In genomic region chr1:178396383-178396782, GRCm38 (mm10) we compare ENCODE assay signal across 9 mouse cellular contexts. TPM values are rescaled to one million over a fixed set of nuclear protein-coding genes. Genes with fewer than 3 reads are reported as not detected.
A peak's percentile ranks its signal among the peaks of the same experiment; 100 is the strongest.
DNase-seq lines count a peak whose midpoint lies in the region; ATAC-seq and TF ChIP-seq lines count a peak whose summit lies in the region.
"Had no signal": no experiment of that assay in that cellular context is flagged by ENCODE, and none has a peak within 500 bp of the region (broad histone marks: within the 10 kb centered on the region; RNA-seq: fewer than 3 reads in every experiment).

No protein-coding gene starts in this region.

- H3K9ac ChIP-seq in midbrain, postnatal 0 days (replicated peaks; ENCODE audit: low read length, poor library complexity, severe bottlenecking): no peak overlapping the region
- H3K9ac ChIP-seq in midbrain, embryonic 11.5 days (ENCODE audit: low read length): no peak overlapping the region
- H3K9ac ChIP-seq in stomach, postnatal 0 days (ENCODE audit: low read length): no peak overlapping the region
- H3K9ac ChIP-seq in midbrain, embryonic 16.5 days (ENCODE audit: low read depth, low read length): no peak overlapping the region
- H3K9ac ChIP-seq: hindbrain, embryonic 14.5 days; liver, embryonic 15.5 days had no signal

- no peak overlapping the region for H3K4me3 ChIP-seq in midbrain, postnatal 0 days (ENCODE audit: low read depth, low read length)
- no peak overlapping the region for H3K4me3 ChIP-seq in midbrain, embryonic 11.5 days (ENCODE audit: low read depth, low read length)
- H3K4me3 ChIP-seq in stomach, postnatal 0 days (ENCODE audit: low read depth, low read length): no peak overlapping the region
- H3K4me3 ChIP-seq in midbrain, embryonic 16.5 days (ENCODE audit: low read depth, low read length): no peak overlapping the region
- H3K4me3 ChIP-seq: liver, embryonic 15.5 days had no signal

- intact Hi-C loops in left cerebral cortex, postnatal 14 days (cut with DNase I): no loop called here

- TF ChIP-seq EP300 in stomach, postnatal 0 days (optimal IDR thresholded peaks at IDR 0.05): no peak

- no peaks in the 10 kb centered on the region for H3K36me3 ChIP-seq in midbrain, postnatal 0 days (ENCODE audit: insufficient read depth, low read length)
- H3K36me3 ChIP-seq in midbrain, embryonic 11.5 days (ENCODE audit: control insufficient read depth, insufficient read depth, low read length): no peaks in the 10 kb centered on the region
- H3K36me3 ChIP-seq in stomach, postnatal 0 days (ENCODE audit: control insufficient read depth, insufficient read depth, low read length): no peaks in the 10 kb centered on the region
- H3K36me3 ChIP-seq in midbrain, embryonic 16.5 days (ENCODE audit: control insufficient read depth, insufficient read depth, low read length): no peaks in the 10 kb centered on the region
- H3K36me3 ChIP-seq: liver, embryonic 15.5 days had no signal

- peak; percentile 33 for DNase-seq in midbrain, postnatal 0 days (ENCODE audit: low spot score)
- DNase-seq in midbrain, embryonic 11.5 days (ENCODE audit: low spot score, missing footprints): no peak
- DNase-seq in heart, postnatal 4 days: peak; percentile 78
- peak; percentile 86 to 91 for DNase-seq in kidney, postnatal 36 days
- DNase-seq in stomach, postnatal 0 days (ENCODE audit: low spot score): peak; percentile 43
- no peak for DNase-seq in left cerebral cortex, postnatal 14 days (ENCODE audit: low spot score in 2 of 2)

- 79% methylated on average over 4 of the region's 4 CpGs for WGBS in midbrain, postnatal 0 days
- 88% methylated on average over 4 of the region's 4 CpGs for WGBS in midbrain, embryonic 11.5 days
- 55% methylated on average over 4 of the region's 4 CpGs for WGBS in stomach, postnatal 0 days
- 83% methylated on average over 4 of the region's 4 CpGs for WGBS in midbrain, embryonic 16.5 days

- no peak for TF ChIP-seq CTCF in midbrain, postnatal 0 days (IDR thresholded peaks at IDR 0.05)
- no peak for TF ChIP-seq CTCF in stomach, postnatal 0 days (IDR thresholded peaks at IDR 0.05; ENCODE audit: low read depth)

- no peaks in the 10 kb centered on the region for H3K27me3 ChIP-seq in midbrain, postnatal 0 days (ENCODE audit: insufficient read depth, low read length)
- no peaks in the 10 kb centered on the region for H3K27me3 ChIP-seq in midbrain, embryonic 11.5 days (ENCODE audit: control insufficient read depth, insufficient read depth, low read length)
- H3K27me3 ChIP-seq in stomach, postnatal 0 days (ENCODE audit: control insufficient read depth, insufficient read depth, low read length): no peaks in the 10 kb centered on the region
- H3K27me3 ChIP-seq in midbrain, embryonic 16.5 days (ENCODE audit: control insufficient read depth, insufficient read depth, low read depth, low read length): no peaks in the 10 kb centered on the region
- H3K27me3 ChIP-seq: liver, embryonic 15.5 days had no signal

- no peaks in the 10 kb centered on the region for H3K9me3 ChIP-seq in midbrain, postnatal 0 days (ENCODE audit: low read length)
- H3K9me3 ChIP-seq in midbrain, embryonic 11.5 days (ENCODE audit: control insufficient read depth, low read length): no peaks in the 10 kb centered on the region
- H3K9me3 ChIP-seq in stomach, postnatal 0 days (ENCODE audit: control insufficient read depth, low read length): no peaks in the 10 kb centered on the region
- H3K9me3 ChIP-seq in midbrain, embryonic 16.5 days (replicated peaks; ENCODE audit: control insufficient read depth, low read length, poor library complexity, severe bottlenecking): no peaks in the 10 kb centered on the region
- H3K9me3 ChIP-seq: liver, embryonic 15.5 days had no signal

- no peaks in the 10 kb centered on the region for H3K4me1 ChIP-seq in midbrain, postnatal 0 days (ENCODE audit: insufficient read depth, low read length)
- H3K4me1 ChIP-seq in midbrain, embryonic 11.5 days (ENCODE audit: control insufficient read depth, insufficient read depth, low read length): no peaks in the 10 kb centered on the region
- H3K4me1 ChIP-seq in stomach, postnatal 0 days (replicated peaks; ENCODE audit: control insufficient read depth, insufficient read depth): no peaks in the 10 kb centered on the region
- no peaks in the 10 kb centered on the region for H3K4me1 ChIP-seq in midbrain, embryonic 16.5 days (ENCODE audit: control insufficient read depth, insufficient read depth, low read length)

- H3K27ac ChIP-seq in midbrain, postnatal 0 days (ENCODE audit: low read depth, low read length): no peak overlapping the region
- no peak overlapping the region for H3K27ac ChIP-seq in midbrain, embryonic 11.5 days (ENCODE audit: low read depth, low read length)
- H3K27ac ChIP-seq in stomach, postnatal 0 days (replicated peaks): no peak overlapping the region
- H3K27ac ChIP-seq in midbrain, embryonic 16.5 days (ENCODE audit: low read length): no peak overlapping the region
- H3K27ac ChIP-seq: hindbrain, embryonic 14.5 days; liver, embryonic 15.5 days had no signal

- ATAC-seq in midbrain, postnatal 0 days (ENCODE audit: low FRiP score): no peak
- no peak for ATAC-seq in midbrain, embryonic 11.5 days (ENCODE audit: low FRiP score)
- peak; percentile 64; the same call in 1 of the 2 replicates for ATAC-seq in stomach, postnatal 0 days (ENCODE audit: low FRiP score, low TSS enrichment)
- no peak for ATAC-seq in midbrain, embryonic 16.5 days

- H3K4me2 ChIP-seq in midbrain, postnatal 0 days (ENCODE audit: low read depth, low read length, poor library complexity, severe bottlenecking): no peak overlapping the region
- H3K4me2 ChIP-seq in midbrain, embryonic 11.5 days: no peak overlapping the region
- no peak overlapping the region for H3K4me2 ChIP-seq in stomach, postnatal 0 days (replicated peaks; ENCODE audit: low read depth)
- H3K4me2 ChIP-seq in midbrain, embryonic 16.5 days (ENCODE audit: low read length): no peak overlapping the region
- H3K4me2 ChIP-seq: hindbrain, embryonic 14.5 days; liver, embryonic 15.5 days had no signal

RNA-seq across cellular contexts. Expression of gene Efcab2, which starts 9.5 kb away (rescaled TPM):
- total RNA-seq in midbrain, postnatal 0 days (2014; rRNA removed): 5.9 and 8.2 TPM in 2 replicates
- polyA plus RNA-seq in midbrain, postnatal 0 days (2015; fragmentation: Nextera tagmentation; extraction: Ambion mirVana): 11.2 and 13.4 TPM in 2 replicates
- polyA plus RNA-seq in midbrain, embryonic 11.5 days (2014; fragmentation: Nextera tagmentation; extraction: Ambion mirVana): 9.4 and 9.9 TPM in 2 replicates
- 10 to 100 TPM; 19.8 to 20.5 TPM for total RNA-seq in heart, postnatal 4 days (2021)
- 3.5 and 3.7 TPM in 2 replicates for polyA plus RNA-seq in stomach, postnatal 0 days (2015; fragmentation: Nextera tagmentation; extraction: Ambion mirVana)
- 11.8 TPM in 2 replicates for polyA plus RNA-seq in midbrain, embryonic 16.5 days (2015; fragmentation: Nextera tagmentation; extraction: Ambion mirVana)
- 10 to 100 TPM in 1 of 2 experiments, 1 to 10 TPM in 1; 9.8 to 11.3 TPM for total RNA-seq in left cerebral cortex, postnatal 14 days (2021)

RNA-seq across cellular contexts. Expression of gene Hnrnpu, which starts 58.8 kb away (rescaled TPM):
- 177 and 211 TPM in 2 replicates for total RNA-seq in midbrain, postnatal 0 days (2014; rRNA removed)
- 136 and 161 TPM in 2 replicates for polyA plus RNA-seq in midbrain, postnatal 0 days (2015; fragmentation: Nextera tagmentation; extraction: Ambion mirVana)
- 899 and 946 TPM in 2 replicates for polyA plus RNA-seq in midbrain, embryonic 11.5 days (2014; fragmentation: Nextera tagmentation; extraction: Ambion mirVana)
- 100 to 1,000 TPM; 343 to 362 TPM for total RNA-seq in heart, postnatal 4 days (2021)
- 129 and 147 TPM in 2 replicates for polyA plus RNA-seq in stomach, postnatal 0 days (2015; fragmentation: Nextera tagmentation; extraction: Ambion mirVana)
- 178 and 206 TPM in 2 replicates for polyA plus RNA-seq in midbrain, embryonic 16.5 days (2015; fragmentation: Nextera tagmentation; extraction: Ambion mirVana)
- total RNA-seq in left cerebral cortex, postnatal 14 days (2021): 100 to 1,000 TPM; 400 to 403 TPM

Comparison
In these comparisons a context has a peak if more than half of its experiments do, and no peak if none do; other contexts are left out.
1. DNase-seq: peak in midbrain, postnatal 0 days (single experiment), heart, postnatal 4 days (single experiment), kidney, postnatal 36 days (2 of 2) and stomach, postnatal 0 days (single experiment); none in midbrain, embryonic 11.5 days (single experiment) and left cerebral cortex, postnatal 14 days (0 of 2).